Mouse (Mus musculus) Muller cell, postnatal 12 days (primary cell): ENCODE measurements around the gene Xaf1.
A peak's percentile ranks its signal among the peaks of the same experiment; 100 is the strongest.

Experiments
- DNase-seq: peaks from one replicate; pipeline ENCODE4 v3.0.0-alpha.2; 2015; ENCODE audit errors: inconsistent ontology term

Xaf1 gene

GRCm38 (mm10) chr11:72361385-72362346, 60.2 kb downstream of the Xaf1 start:
- peak; percentile 68 for DNase-seq

GRCm38 (mm10) chr11:72362347-72362741, 60.9 kb downstream of the Xaf1 start, which contains the start of gene Tekt1:
Gene Tekt1 (minus strand): TSS chr11:72362442.
- DNase-seq: no peak
